Mouse (Mus musculus) spleen, postnatal 10 days (tissue): ENCODE results near the gene Tfb1m.

Experiments
- DNase-seq, 2 experiments: peaks; one replicate each; pipeline ENCODE4 v3.0.0; 2021 to 2022; ENCODE audit warnings: low spot score in 2 of 2

Gene Tfb1m

DNA sequence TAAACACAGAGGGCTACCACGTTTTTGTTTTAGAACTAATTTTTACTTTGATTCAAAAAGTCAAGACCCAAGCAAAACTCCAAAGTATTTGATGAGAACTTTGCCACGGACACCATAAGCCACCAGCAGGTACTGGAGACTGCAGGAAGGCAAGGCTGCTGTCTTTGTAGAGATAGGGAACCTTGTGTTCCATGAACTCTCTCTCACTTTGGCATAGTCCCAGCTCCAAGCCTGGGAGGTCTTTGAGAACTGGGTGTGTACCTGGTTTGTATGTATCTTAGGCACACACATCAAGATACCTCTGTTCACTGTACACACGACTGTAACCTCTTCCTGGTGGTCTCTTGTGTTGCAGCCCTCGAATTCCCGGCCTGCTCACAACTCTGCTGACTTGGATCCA lies 43.3 kb downstream of the Tfb1m start:
- no peak for DNase-seq

DNA sequence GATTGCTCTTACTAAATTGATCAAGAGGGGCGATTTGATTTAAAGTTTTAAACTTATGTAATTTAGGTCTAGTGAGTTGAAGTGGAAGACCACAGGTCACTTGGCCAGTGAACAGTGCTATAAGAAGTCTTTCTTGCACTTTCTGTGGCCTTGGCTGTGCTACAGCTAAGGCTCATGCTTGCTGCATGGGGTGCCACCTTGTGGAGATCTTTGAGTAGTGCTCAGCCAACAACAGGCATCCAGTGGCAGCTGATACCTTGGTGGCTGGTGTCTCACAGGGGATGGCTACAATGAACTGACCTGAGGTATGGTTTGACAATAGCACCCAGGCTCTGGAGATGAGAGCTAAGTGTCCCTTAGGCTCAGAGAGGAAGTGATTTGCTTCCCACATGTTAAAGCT lies 47.7 kb downstream of the Tfb1m start:
- peak in 1 of 2 experiments; percentile 56 for DNase-seq

GRCm38 (mm10) chr17:3506508-3506907 lies 51.1 kb downstream of the Tfb1m start:
- no peak for DNase-seq

GRCm38 (mm10) chr17:3505711-3506110 lies 51.9 kb downstream of the Tfb1m start:
- DNase-seq, result no peak

DNA sequence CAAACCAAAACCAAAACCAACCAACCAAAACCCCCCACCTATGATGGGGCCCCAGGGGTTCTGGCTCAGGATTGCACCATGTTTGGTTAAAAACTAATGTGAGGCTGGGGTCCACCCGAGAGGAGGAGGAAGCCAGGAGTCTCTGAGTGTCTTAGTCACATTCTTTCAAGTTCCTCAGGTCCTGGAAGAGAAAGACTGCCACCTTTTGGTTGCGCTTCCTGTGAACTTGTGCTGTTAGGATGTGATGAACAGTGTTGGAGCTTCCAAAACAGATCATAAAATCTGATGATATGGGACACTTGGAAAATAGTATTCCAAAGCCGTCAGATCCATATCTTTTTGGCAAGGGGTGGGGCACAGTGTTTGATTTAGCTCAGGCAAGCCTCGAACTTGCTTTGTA lies 56.6 kb downstream of the Tfb1m start:
- no peak for DNase-seq

GRCm38 (mm10) chr17:3500076-3500475 lies 57.5 kb downstream of the Tfb1m start:
- DNase-seq, result no peak

DNA sequence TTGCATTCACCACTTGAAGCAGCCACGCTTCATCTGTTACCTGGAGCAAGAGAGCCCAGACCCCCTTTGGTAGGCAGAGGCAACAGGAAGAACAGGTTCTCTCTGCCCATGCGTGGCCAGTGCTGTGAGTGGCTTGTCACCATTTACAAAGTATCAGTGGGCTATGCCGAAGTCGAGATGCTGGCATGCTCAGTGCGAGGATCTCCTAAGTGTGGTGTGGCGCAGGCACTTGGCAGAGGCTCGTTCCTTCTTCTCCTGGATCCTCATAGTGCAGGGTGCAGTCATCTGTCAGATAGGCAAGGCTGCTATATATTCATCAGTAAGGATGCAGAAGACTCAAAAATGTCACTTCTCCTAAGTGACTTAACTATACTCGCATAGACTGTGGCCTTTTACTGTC lies 58.1 kb downstream of the Tfb1m start:
- no peak for DNase-seq

GRCm38 (mm10) chr17:3498580-3498979 lies 59.0 kb downstream of the Tfb1m start:
- DNase-seq, result no peak

DNA sequence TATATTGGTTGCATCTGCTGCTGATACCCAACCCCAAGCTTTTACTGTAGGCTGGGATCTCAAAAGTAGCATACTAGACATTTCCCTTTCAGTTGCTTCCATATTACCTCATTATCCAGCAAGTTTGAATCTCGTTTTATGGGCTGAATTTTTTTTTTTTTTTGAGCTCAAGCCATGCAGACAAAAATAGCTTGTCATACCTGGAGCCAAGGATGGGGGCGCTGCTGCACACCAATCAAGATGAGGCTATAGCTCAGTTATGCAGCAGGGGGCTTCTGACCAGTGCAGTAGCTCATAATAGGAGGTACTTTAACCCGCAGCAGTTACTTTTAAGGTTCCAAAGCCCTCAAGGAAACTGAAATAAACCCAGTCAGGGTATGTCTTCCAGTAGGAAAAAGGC lies 59.5 kb downstream of the Tfb1m start:
- peak; percentile 17 to 68 for DNase-seq

DNA sequence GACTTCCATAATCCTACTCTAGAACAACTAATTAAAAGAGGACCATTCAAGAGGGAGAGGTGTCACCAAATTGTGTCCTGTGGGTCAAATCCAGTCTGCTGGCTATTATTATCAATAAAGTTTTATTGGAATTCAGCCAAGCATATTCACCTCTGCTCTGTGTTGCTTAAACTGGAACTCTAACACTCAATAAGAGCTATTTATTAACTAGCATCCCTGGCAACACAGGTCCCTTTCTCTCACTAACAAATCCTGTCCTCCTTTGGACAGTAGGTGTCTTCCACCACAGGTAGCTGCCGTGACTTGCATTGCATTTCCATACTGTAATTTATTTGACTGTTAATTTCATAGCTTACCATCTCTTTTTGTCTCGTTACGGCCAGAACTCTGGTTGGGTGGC lies 61.5 kb downstream of the Tfb1m start:
- no peak for DNase-seq

DNA sequence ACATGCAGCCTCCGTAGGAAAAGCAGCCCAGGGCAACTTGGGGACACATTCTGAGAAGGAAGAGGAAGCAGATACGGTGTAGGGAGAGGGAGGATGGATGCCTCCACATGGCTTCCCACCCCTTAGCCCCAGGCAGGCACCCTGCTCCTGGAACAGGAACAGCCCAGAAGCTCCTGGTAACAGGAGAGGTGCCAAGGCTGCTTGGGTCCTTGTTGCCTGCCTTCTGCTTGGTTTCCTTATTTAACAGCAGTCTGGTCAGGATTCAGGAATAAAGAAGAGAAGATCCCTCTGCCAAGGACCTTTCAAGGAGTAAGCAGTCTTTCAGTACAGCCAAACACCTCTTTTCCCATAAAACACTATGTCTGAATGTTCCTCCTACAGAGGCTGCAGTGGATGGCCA lies 62.0 kb downstream of the Tfb1m start:
- DNase-seq, result no peak

- DNase-seq, result no peak
Measured at GRCm38 (mm10) chr17:3491667-3492066, 65.9 kb downstream of the Tfb1m start.

DNA sequence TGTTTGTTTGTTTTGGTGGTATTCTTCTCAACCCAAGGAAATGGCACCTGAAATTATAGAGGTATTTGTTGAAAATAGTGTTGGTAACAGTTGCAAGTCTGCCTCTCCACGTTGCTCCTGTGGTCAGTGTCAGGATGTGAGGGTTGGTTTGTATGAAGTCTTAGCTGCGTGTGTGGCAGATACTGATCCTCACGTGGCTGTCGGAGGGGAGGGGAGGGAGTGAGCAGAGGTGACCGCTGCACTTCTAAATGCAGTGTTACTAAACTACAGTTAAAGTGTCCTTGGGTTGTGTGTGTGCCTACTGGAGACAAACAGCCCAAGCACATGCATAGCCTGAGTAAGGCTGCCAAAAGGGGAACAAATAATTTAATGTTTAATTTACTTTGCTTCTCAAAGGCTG lies 66.5 kb downstream of the Tfb1m start:
- DNase-seq, result no peak

DNA sequence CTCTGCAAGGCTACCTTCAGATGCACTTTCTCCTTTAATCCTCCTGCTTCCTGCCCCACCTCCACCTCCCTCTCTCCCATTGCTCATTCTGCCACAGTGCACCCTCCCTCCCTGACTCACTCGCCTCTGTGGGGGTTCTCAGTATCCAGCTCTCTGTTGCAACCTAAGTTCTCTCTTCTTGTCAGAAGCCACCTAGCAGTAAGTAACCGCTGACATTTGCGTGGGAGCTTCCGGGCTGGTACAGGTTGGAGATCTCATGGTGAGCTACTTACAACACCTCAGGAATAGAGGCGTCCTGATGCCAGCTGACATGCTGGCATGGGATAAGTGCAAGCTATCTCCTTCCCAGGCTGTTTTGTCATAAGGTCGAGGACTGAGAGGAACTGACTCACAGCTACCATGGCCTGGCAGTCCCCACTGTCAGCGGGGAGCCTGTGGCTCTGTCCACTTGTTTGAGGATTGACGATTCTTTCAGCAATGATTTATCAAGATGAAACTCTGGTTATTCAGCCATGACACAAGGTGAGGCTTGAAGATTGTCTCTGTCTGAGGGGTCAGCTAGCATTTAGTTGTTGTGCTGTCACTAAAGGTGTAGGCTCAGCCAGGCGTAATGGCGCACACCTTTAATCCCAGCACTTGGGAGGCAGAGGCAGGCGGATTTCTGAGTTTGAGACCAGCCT lies 67.2 kb downstream of the Tfb1m start:
- no peak for DNase-seq

- no peak for DNase-seq
Measured at GRCm38 (mm10) chr17:3487721-3488601, 69.6 kb downstream of the Tfb1m start.

DNA sequence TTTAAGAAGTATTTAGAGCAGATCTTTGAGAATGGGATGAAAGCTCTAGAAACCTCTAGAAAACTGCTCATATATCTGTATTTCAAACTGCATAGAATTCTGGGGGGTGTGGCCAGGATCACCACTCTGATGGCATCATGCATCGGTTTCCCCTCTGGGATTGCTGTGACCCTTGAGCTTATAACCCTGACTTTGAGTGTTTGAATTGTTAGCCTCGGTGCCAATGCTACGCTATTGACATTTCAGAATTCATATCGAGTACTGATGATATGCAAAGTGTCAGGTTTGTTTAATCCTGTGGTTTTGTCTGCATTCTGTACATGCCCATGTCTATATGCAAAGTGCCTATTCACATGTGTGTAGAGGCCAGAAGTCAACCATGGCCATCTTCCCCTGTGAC lies 70.4 kb downstream of the Tfb1m start:
- no peak for DNase-seq

GRCm38 (mm10) chr17:3485851-3486250 lies 71.7 kb downstream of the Tfb1m start:
- DNase-seq, result no peak

DNA sequence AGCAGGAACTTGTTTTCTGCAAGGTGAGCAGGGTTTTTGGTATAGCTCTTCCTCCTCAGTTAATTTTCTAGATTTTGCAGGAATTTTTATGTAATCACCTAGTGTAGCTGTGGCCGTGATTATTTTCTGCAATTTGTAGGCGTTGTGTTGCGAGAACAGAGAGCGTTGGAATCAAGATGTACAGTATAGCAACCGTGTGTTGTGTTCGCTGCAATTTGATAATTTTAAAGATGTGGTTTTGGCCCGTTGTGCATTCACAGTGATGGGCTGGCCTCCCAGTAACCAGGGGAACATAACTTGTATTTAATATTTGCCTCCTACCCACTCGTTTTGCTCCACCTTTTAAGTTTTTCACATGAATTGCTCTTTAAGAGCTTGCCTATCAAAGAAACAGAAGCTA lies 74.5 kb downstream of the Tfb1m start:
- DNase-seq, result no peak

DNA sequence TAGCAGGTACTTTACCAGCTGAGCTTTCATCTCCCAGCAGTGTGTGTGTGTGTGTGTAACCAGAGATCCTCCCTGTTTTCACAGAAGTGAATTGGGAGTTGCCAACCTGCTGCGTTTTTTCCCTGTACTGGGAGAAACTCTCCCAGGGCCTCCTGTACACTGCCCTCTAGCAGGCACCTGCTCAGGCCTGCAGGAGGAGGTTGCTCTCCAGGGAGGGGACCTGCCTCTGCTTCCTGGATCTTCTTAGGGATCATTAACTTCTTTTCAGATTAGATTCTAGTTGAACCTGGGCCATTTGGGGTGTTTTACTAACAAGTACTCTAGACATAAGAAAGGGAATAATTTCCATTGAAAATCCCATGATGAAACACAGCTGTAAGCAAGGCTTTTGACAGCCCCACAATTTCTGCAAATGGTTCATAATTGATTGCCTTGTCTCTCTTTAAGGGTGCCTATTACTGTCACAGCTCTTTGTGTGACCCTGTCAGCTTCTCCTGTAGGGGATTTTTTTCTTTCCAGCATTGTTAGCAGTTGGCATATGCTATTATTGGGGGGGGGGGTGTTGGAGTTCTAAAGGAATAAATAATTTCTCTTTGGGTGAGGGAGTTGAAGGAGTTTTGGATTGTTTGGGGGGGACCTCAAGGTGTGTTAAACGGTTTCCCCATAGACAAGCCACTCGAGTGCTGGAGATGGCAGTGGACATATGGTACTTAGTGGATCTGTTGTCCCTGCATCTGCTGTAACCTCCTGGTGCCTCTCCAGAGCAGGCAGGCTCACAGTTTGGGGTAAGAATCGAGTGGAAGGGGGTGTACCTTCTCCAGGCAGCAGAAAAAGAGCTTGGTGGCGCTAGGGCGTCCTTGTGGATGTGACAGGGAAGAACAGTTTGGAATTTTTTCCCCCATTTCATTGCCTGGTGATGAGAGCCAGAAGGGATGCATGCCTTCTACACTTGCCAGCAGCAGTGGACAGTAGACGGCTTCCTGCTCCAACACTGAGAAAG lies 75.7 kb downstream of the Tfb1m start:
- no peak for DNase-seq

- DNase-seq, result no peak
Measured at GRCm38 (mm10) chr17:3476546-3476945, 81.0 kb downstream of the Tfb1m start.

GRCm38 (mm10) chr17:3472018-3472417 lies 85.6 kb downstream of the Tfb1m start:
- no peak for DNase-seq
